Mouse (Mus musculus): ENCODE data around the gene Krtap5-3.
"Not testable (repeated sequence)": the region's sequence is repeated elsewhere in the genome, so short reads cannot be mapped to it uniquely, and the experiment has no call there.

- not testable (repeated sequence) for TF ChIP-seq POLR2A (IDR thresholded peaks at IDR 0.05; ENCODE audit: control insufficient read depth, low read depth, low read length); CTCF (IDR thresholded peaks at IDR 0.05; ENCODE audit: control insufficient read depth, insufficient read depth, insufficient replicate concordance, low read depth, low read length)
These were observed 44.2 kb upstream of the Krtap5-3 start, which contains the start of gene Gm29735 for GRCm38 (mm10) chr7:142157013-142157412.
